Mouse (Mus musculus): ENCODE data around the gene Armt1. TPM values are rescaled to one million over a fixed set of nuclear protein-coding genes. Genes with fewer than 3 reads are reported as not detected.
A peak's percentile ranks its signal among the peaks of the same experiment; 100 is the strongest.

Armt1 gene
- 8.9 and 12.8 TPM in 2 replicates for polyA plus RNA-seq (2012; rRNA removed)
- polyA plus RNA-seq (2014; fragmentation: Nextera tagmentation; extraction: Ambion mirVana), result 14.1 and 16.1 TPM in 2 replicates

- Histone ChIP-seq H3K27me3 (ENCODE audit: control insufficient read depth, insufficient read depth, low read length) (no peaks in the 10 kb centered on the region), H3K4me2 (ENCODE audit: low read depth) (peak within 1 kb of the TSS; percentile 94), H3K4me1 (replicated peaks; ENCODE audit: control insufficient read depth in 2 of 2, insufficient read depth in 2 of 2, low read length in 1 of 2) (peaks cover 10 to 19% of the 10 kb centered on the region in 2 experiments), H3K27ac (peak within 1 kb of the TSS; percentile 85), H3K9ac (replicated peaks) (peak within 1 kb of the TSS; percentile 86), H3K9me3 (ENCODE audit: control insufficient read depth, low read length) (no peaks in the 10 kb centered on the region), H3K4me3 (ENCODE audit: insufficient read depth in 1 of 2, low read depth in 2 of 2, low read length in 2 of 2) (peak within 1 kb of the TSS; percentile 84 to 100), H3K36me3 (replicated peaks; ENCODE audit: control insufficient read depth, insufficient read depth, low read depth) (peaks cover 5% of the 10 kb centered on the region)
- ATAC-seq (ENCODE audit: insufficient read depth) (peak; percentile 95), DNase-seq (ENCODE audit: low read depth in 3 of 3, low spot score in 3 of 3) (peak; percentile 89)
- TF ChIP-seq CTCF (IDR thresholded peaks at IDR 0.05; ENCODE audit: low read depth) (no peak), EP300 (IDR thresholded peaks at IDR 0.05; ENCODE audit: low read depth) (no peak; the same call in none of the 2 replicates)
- under 1% methylated on average over 74 of the region's 75 CpGs for WGBS (ENCODE audit: insufficient replicate concordance)
Measured at GRCm38 (mm10) chr10:4432123-4432931, at the start of gene Armt1, which contains the start of gene Rmnd1. Armt1 (plus strand) TSS chr10:4432467. Rmnd1 (minus strand) TSS chr10:4432388.

DNA sequence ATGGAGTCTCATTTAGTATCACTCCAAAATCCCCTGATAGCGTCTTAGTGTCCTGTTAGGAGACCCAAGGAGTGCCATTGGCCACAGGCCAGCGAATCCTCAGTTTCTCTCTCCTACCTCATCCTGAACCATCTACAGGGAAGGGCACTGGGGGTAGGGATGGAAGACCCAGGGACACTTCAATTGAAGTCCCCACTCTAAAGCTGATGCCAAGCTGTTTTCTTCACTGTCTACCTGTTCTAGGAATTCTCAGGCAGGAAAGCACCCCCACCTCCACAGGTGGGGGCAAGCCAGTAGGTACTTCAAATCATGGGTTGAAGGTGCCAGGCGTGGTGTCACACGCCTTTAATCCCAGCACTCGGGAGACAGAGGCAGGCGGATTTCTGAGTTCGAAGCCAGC lies 48.0 kb upstream of the Armt1 start:
- Histone ChIP-seq H3K9ac (replicated peaks) (no peak overlapping the region), H3K4me2 (ENCODE audit: low read depth) (no peak overlapping the region), H3K27ac (no peak overlapping the region), H3K4me1 (replicated peaks; ENCODE audit: control insufficient read depth in 2 of 2, insufficient read depth in 2 of 2, low read length in 1 of 2) (peaks cover 19 to 25% of the 10 kb centered on the region in 2 experiments), H3K36me3 (replicated peaks; ENCODE audit: control insufficient read depth, insufficient read depth, low read depth) (no peaks in the 10 kb centered on the region), H3K4me3 (ENCODE audit: insufficient read depth in 1 of 2, low read depth in 2 of 2, low read length in 2 of 2) (no peak overlapping the region), H3K27me3 (ENCODE audit: control insufficient read depth, insufficient read depth, low read length) (no peaks in the 10 kb centered on the region), H3K9me3 (ENCODE audit: control insufficient read depth, low read length) (no peaks in the 10 kb centered on the region)
- 78% methylated on average over 7 of the region's 7 CpGs for WGBS (ENCODE audit: insufficient replicate concordance)
- no peak for DNase-seq (ENCODE audit: low read depth in 3 of 3, low spot score in 3 of 3)
- no peak for ATAC-seq (ENCODE audit: insufficient read depth)
- TF ChIP-seq EP300 (IDR thresholded peaks at IDR 0.05; ENCODE audit: low read depth) (no peak), CTCF (IDR thresholded peaks at IDR 0.05; ENCODE audit: low read depth) (no peak)

DNA sequence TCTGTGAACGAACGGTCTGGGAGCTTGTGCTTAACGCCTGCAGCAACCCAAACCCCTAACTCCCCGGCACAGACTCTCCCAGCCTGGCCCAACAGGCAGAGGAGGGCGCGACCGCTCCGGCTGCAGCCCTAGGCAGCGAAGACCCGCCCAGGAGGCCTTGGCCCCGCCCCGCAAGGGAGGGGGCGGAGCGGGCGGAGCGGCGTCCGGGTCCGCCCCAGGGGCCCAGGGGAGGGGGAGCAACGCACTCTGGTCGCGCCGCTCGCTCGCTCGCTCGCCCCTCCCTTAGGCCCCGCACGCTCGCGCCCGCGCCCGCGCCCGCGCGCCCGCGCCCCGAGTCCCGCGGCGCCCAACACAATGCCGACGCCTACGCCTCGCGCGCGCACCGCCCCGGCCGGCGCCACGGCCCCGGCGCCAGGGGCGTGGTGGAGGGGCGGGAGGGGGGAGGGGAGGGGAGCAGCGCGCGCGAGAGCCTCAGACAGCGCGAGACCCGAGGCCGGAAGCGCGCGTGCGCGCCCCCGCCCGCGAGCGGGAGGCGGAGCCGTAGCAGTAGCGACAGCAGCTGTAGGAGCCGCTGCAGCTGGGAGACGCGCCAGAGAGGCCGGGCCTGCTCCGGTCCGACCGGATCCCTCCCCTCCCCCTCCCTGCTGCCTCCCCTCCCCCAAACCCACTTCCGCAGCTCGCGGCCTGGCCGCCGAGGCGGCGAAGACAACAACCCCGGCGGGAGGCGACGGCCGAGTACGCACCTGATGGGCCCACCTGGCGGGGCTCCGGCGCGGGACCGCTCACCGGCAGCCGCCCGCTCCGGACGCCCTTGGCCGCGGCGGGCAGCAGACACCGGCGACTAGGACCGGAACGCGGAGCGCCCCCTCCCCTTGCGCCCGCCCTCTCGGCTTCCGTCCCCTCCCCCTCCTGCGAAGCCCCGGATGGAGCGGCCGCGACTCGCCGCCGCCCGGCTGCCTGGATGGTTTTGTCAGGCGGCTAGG lies 45.4 kb upstream of the Armt1 start:
- TF ChIP-seq EP300 (IDR thresholded peaks at IDR 0.05; ENCODE audit: low read depth) (no peak), CTCF (IDR thresholded peaks at IDR 0.05; ENCODE audit: low read depth) (peak; percentile 38)
- Histone ChIP-seq H3K36me3 (replicated peaks; ENCODE audit: control insufficient read depth, insufficient read depth, low read depth) (no peaks in the 10 kb centered on the region), H3K27me3 (ENCODE audit: control insufficient read depth, insufficient read depth, low read length) (no peaks in the 10 kb centered on the region), H3K4me2 (ENCODE audit: low read depth) (peak overlapping the region; percentile 86), H3K27ac (peak overlapping the region; percentile 92), H3K4me1 (replicated peaks; ENCODE audit: control insufficient read depth in 2 of 2, insufficient read depth in 2 of 2, low read length in 1 of 2) (peaks cover 26 to 41% of the 10 kb centered on the region in 2 experiments), H3K9ac (replicated peaks) (peak overlapping the region; percentile 88), H3K4me3 (ENCODE audit: insufficient read depth in 1 of 2, low read depth in 2 of 2, low read length in 2 of 2) (peak overlapping the region; percentile 89 to 96), H3K9me3 (ENCODE audit: control insufficient read depth, low read length) (no peaks in the 10 kb centered on the region)
- peak; percentile 86 to 87 (median 86) for DNase-seq (ENCODE audit: low read depth in 3 of 3, low spot score in 3 of 3)
- ATAC-seq (ENCODE audit: insufficient read depth), result peak; percentile 89
- under 1% methylated on average over 100 of the region's 133 CpGs for WGBS (ENCODE audit: insufficient replicate concordance)

GRCm38 (mm10) chr10:4387701-4388383 lies 44.4 kb upstream of the Armt1 start, which contains the start of gene Zbtb2:
Zbtb2 (minus strand) TSS chr10:4388108.
- TF ChIP-seq CTCF (IDR thresholded peaks at IDR 0.05; ENCODE audit: low read depth) (no peak), EP300 (IDR thresholded peaks at IDR 0.05; ENCODE audit: low read depth) (no peak)
- WGBS (ENCODE audit: insufficient replicate concordance), result under 1% methylated on average over 81 of the region's 87 CpGs

More at GRCm38 (mm10) chr10:4387701-4388383, 44.4 kb upstream of the Armt1 start, which contains the start of gene Zbtb2:
- ATAC-seq (ENCODE audit: insufficient read depth) (peak; percentile 1; the same call in 1 of the 2 replicates), DNase-seq (ENCODE audit: low read depth in 3 of 3, low spot score in 3 of 3) (peak in 2 of 3 experiments; percentile 50 to 55)
- Histone ChIP-seq H3K4me3 (ENCODE audit: insufficient read depth in 1 of 2, low read depth in 2 of 2, low read length in 2 of 2) (peak within 1 kb of the TSS; percentile 89 to 96), H3K9ac (replicated peaks) (peak within 1 kb of the TSS; percentile 88), H3K36me3 (replicated peaks; ENCODE audit: control insufficient read depth, insufficient read depth, low read depth) (no peaks in the 10 kb centered on the region), H3K4me1 (replicated peaks; ENCODE audit: control insufficient read depth in 2 of 2, insufficient read depth in 2 of 2, low read length in 1 of 2) (peaks cover 26 to 41% of the 10 kb centered on the region in 2 experiments), H3K27me3 (ENCODE audit: control insufficient read depth, insufficient read depth, low read length) (no peaks in the 10 kb centered on the region), H3K4me2 (ENCODE audit: low read depth) (peak within 1 kb of the TSS; percentile 86), H3K9me3 (ENCODE audit: control insufficient read depth, low read length) (no peaks in the 10 kb centered on the region), H3K27ac (peak within 1 kb of the TSS; percentile 92)

Data from liver, embryonic 14.5 days (tissue).